In the genomic region with DNA sequence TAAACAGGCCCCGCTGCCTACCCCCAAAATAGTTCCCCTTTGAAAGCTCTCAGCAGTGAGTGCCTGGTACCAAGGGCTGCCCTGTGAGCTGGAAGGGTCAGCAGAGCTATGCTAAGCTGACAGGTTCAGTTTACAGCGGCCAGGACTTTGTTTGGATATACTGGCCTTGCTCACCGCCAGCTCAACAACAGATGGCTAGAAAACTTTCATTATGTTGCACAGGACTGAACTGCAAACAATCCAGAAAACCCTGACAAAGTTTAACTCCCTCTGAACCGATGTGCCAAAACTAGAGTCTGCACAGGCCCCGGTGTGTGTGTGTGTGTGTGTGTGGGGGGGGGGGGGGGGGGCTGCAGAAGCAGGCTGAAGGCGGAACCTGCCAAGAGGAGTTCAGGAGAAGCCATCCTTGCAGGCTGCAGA, we compare ENCODE assay signal across 9 mouse cellular contexts.
DNase-seq lines count a peak whose midpoint lies in the region; ATAC-seq and TF ChIP-seq lines count a peak whose summit lies in the region.
"Had no signal": no experiment of that assay in that cellular context is flagged by ENCODE, and none has a peak within 500 bp of the region (broad histone marks: within the 10 kb centered on the region; RNA-seq: fewer than 3 reads in every experiment).

No protein-coding gene starts in this region.

- H3K36me3 ChIP-seq in embryonic facial prominence, embryonic 13.5 days: no peaks in the 10 kb centered on the region
- H3K36me3 ChIP-seq in intestine, embryonic 15.5 days: no peaks in the 10 kb centered on the region
- no peaks in the 10 kb centered on the region for H3K36me3 ChIP-seq in liver, postnatal 0 days (replicated peaks; ENCODE audit: insufficient read depth, low read length)

- H3K27ac ChIP-seq in embryonic facial prominence, embryonic 13.5 days: no peak overlapping the region
- H3K27ac ChIP-seq in intestine, embryonic 15.5 days: peak overlapping the region; percentile 61
- H3K27ac ChIP-seq in liver, postnatal 0 days (ENCODE audit: low read depth): peak overlapping the region; percentile 76

- no peak overlapping the region for H3K4me3 ChIP-seq in embryonic facial prominence, embryonic 13.5 days
- peak overlapping the region; percentile 1; the same call in 1 of the 2 replicates for H3K4me3 ChIP-seq in intestine, embryonic 15.5 days (replicated peaks)
- no peak overlapping the region for H3K4me3 ChIP-seq in liver, postnatal 0 days (ENCODE audit: low read depth, low read length)
- H3K4me3 ChIP-seq: megakaryocyte, embryonic 14.5 days had no signal

- H3K27me3 ChIP-seq in embryonic facial prominence, embryonic 13.5 days: peaks cover 17% of the 10 kb centered on the region
- no peaks in the 10 kb centered on the region for H3K27me3 ChIP-seq in intestine, embryonic 15.5 days (replicated peaks)
- H3K27me3 ChIP-seq in liver, postnatal 0 days (ENCODE audit: insufficient read depth, low read length): no peaks in the 10 kb centered on the region
- H3K27me3 ChIP-seq: megakaryocyte, embryonic 14.5 days had no signal

- no peak for TF ChIP-seq CTCF in liver, postnatal 0 days (IDR thresholded peaks at IDR 0.05; ENCODE audit: low read depth)

- peak overlapping the region; percentile 37 for H3K4me2 ChIP-seq in embryonic facial prominence, embryonic 13.5 days
- peak overlapping the region; percentile 52 for H3K4me2 ChIP-seq in intestine, embryonic 15.5 days (replicated peaks)
- H3K4me2 ChIP-seq in liver, postnatal 0 days (ENCODE audit: low read depth, low read length): peak overlapping the region; percentile 55

- no peak overlapping the region; the same call in 1 of the 2 replicates for H3K9ac ChIP-seq in embryonic facial prominence, embryonic 13.5 days
- no peak overlapping the region for H3K9ac ChIP-seq in intestine, embryonic 15.5 days
- H3K9ac ChIP-seq in liver, postnatal 0 days (replicated peaks): no peak overlapping the region; the same call in 1 of the 2 replicates

- H3K9me3 ChIP-seq in embryonic facial prominence, embryonic 13.5 days: no peaks in the 10 kb centered on the region
- no peaks in the 10 kb centered on the region for H3K9me3 ChIP-seq in intestine, embryonic 15.5 days
- H3K9me3 ChIP-seq in liver, postnatal 0 days (ENCODE audit: low read length): no peaks in the 10 kb centered on the region
- H3K9me3 ChIP-seq: megakaryocyte, embryonic 14.5 days had no signal

- peaks cover 19% of the 10 kb centered on the region for H3K4me1 ChIP-seq in embryonic facial prominence, embryonic 13.5 days
- H3K4me1 ChIP-seq in intestine, embryonic 15.5 days (replicated peaks): peaks cover 28% of the 10 kb centered on the region
- peaks cover 19% of the 10 kb centered on the region for H3K4me1 ChIP-seq in liver, postnatal 0 days (ENCODE audit: insufficient read depth)

- WGBS in embryonic facial prominence, embryonic 13.5 days: 7% methylated on average over 6 of the region's 6 CpGs
- WGBS in intestine, embryonic 15.5 days: 8% methylated on average over 6 of the region's 6 CpGs
- 46% methylated on average over 6 of the region's 6 CpGs for WGBS in liver, postnatal 0 days (ENCODE audit: insufficient replicate concordance)

- peak; percentile 18 for DNase-seq in adrenal gland, postnatal 10 days
- DNase-seq in adrenal gland, postnatal 25 days: no peak
- peak; percentile 28 for DNase-seq in liver, postnatal 0 days
- no peak for DNase-seq in right cerebral cortex, adult 2 months (ENCODE audit: low spot score in 2 of 2)
- DNase-seq in right cerebral cortex, postnatal 36 days (ENCODE audit: low spot score in 2 of 2): no peak

- TF ChIP-seq EP300 in liver, postnatal 0 days (IDR thresholded peaks at IDR 0.05; ENCODE audit: low read depth): no peak

- ATAC-seq in embryonic facial prominence, embryonic 13.5 days (ENCODE audit: insufficient number of reproducible peaks, insufficient read depth, low FRiP score, low TSS enrichment, low read depth): no peak
- ATAC-seq in intestine, embryonic 15.5 days: peak; percentile 50
- peak; percentile 86 for ATAC-seq in liver, postnatal 0 days
- ATAC-seq in inflammation-experienced regulatory T-cells, adult 6 months: no peak

Comparison
In these comparisons a context has a peak if more than half of its experiments do, and no peak if none do; other contexts are left out.
1. DNase-seq: peak in adrenal gland, postnatal 10 days (single experiment) and liver, postnatal 0 days (single experiment); none in adrenal gland, postnatal 25 days (single experiment), right cerebral cortex, adult 2 months (0 of 2) and right cerebral cortex, postnatal 36 days (0 of 2).
2. ATAC-seq: peak in intestine, embryonic 15.5 days (single experiment) and liver, postnatal 0 days (single experiment); none in embryonic facial prominence, embryonic 13.5 days (single experiment) and inflammation-experienced regulatory T-cells, adult 6 months (single experiment).
3. Peak in every context shown above with its lines, with median percentiles within 50 percentile points of each other: H3K4me2 ChIP-seq.